Mouse (Mus musculus) gastrocnemius, postnatal 10 days (tissue): ENCODE measurements around the gene Eml5. TPM values are rescaled to one million over a fixed set of nuclear protein-coding genes. Genes with fewer than 3 reads are reported as not detected.

ENCODE experiments used
- total RNA-seq, 2 experiments: library from RNA; stranded (reverse); gene quantifications; 2 replicates each; pipeline ENCODE4 v1.2.3; 2021

The Eml5 gene
- total RNA-seq, 2 experiments from 2014 or later, result 2.2 to 3.4 TPM

Other genes starting within 250 kb of the Eml5 start
- gene Ptpn21, start 164.1 kb downstream of the Eml5 start, total RNA-seq, result 10 to 100 TPM; 33.5 to 39.8 TPM
- 10 to 100 TPM; 51.8 to 55.9 TPM for gene Zc3h14, start 154.5 kb downstream of the Eml5 start, total RNA-seq
- 10 to 100 TPM in 1 of 2 experiments, 1 to 10 TPM in 1; 9.4 to 17.2 TPM for gene Ttc8, start 19.1 kb upstream of the Eml5 start, total RNA-seq